Mouse (Mus musculus) midbrain, embryonic 11.5 days (tissue): ENCODE results near the gene Olfr543. TPM values are rescaled to one million over a fixed set of nuclear protein-coding genes. Genes with fewer than 3 reads are reported as not detected.

Experiments
- ATAC-seq: fragments of 200-750 bp; cut with Nextera tagmentation; 2 replicates; pipeline ENCODE4 v1.8.0; 2017; ENCODE audit warnings: moderate TSS enrichment, moderate library complexity; ENCODE audit not compliant: low FRiP score
- DNase-seq: peaks from one replicate; pipeline ENCODE4 v3.0.0; 2015; ENCODE audit warnings: low spot score; ENCODE audit errors: missing footprints
- H3K27ac ChIP-seq: fragments of 300-500 bp; sonication (generic); 2 replicates; pipeline ENCODE4 v1.5.1; 2014; ENCODE audit warnings: low read depth, low read length
- H3K27me3 ChIP-seq: fragments of 300-500 bp; sonication (generic); 2 replicates; pipeline ENCODE4 v1.6.1; 2014; ENCODE audit warnings: mild to moderate bottlenecking, low read length, moderate library complexity, mixed read lengths; ENCODE audit not compliant: control insufficient read depth, insufficient read depth
- H3K36me3 ChIP-seq: fragments of 300-500 bp; sonication (generic); 2 replicates; pipeline ENCODE4 v1.6.1; 2014; ENCODE audit warnings: mild to moderate bottlenecking, low read length, moderate library complexity, mixed read lengths; ENCODE audit not compliant: control insufficient read depth, insufficient read depth
- H3K4me1 ChIP-seq: fragments of 300-500 bp; sonication (generic); 2 replicates; pipeline ENCODE4 v1.6.1; 2014; ENCODE audit warnings: low read length; ENCODE audit not compliant: control insufficient read depth, insufficient read depth
- H3K4me2 ChIP-seq: fragments of 300-500 bp; sonication (generic); 2 replicates; pipeline ENCODE4 v1.6.1; 2014; ENCODE audit warnings: mild to moderate bottlenecking, moderate library complexity
- H3K4me3 ChIP-seq: fragments of 300-500 bp; sonication (generic); 2 replicates; pipeline ENCODE4 v1.5.1; 2014; ENCODE audit warnings: low read depth, low read length
- H3K9ac ChIP-seq: fragments of 300-500 bp; sonication (generic); 2 replicates; pipeline ENCODE4 v1.6.1; 2014; ENCODE audit warnings: low read length
- H3K9me3 ChIP-seq: fragments of 300-500 bp; sonication (generic); 2 replicates; pipeline ENCODE4 v1.6.1; 2016; ENCODE audit warnings: low read length; ENCODE audit not compliant: control insufficient read depth
- WGBS: fragments of 180-500 bp; shearing (Covaris S2); extraction: QIAGEN DNeasy Blood & Tissue Kit; methylation state at CpG from one replicate; pipeline ENCODE4 v1.1.7; 2014; 5-methylcytosine and 5-hydroxymethylcytosine counted together
- polyA plus RNA-seq: library from polyadenylated mRNA; unstranded; fragments of >200 nt; fragmentation: Nextera tagmentation; extraction: Ambion mirVana; gene quantifications from 2 replicates; pipeline ENCODE4 v1.2.1, GENCODE M21; 2014

Olfr543 gene
- polyA plus RNA-seq, 1 experiment from 2014 or later = 0.25 TPM

DNA sequence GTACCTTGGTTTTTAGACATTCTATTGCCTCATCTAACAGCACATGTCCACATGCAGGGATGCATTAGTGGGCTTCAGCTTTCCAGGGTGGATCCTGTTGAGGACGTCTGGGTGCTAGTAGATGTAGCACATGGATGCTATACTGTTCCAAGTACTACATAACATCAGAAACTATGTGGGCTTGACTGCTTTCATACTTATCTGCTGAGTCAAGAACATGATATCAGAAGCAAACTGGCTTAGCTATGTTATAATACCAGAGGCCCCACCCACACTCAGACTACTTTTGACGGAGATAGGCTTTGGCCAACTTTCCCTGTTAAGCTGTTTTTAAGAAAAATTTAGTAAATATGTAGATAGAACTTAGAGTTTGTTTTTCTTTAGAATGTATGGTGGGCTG is 37.2 kb downstream of the Olfr543 start:
- peaks cover 15% of the 10 kb centered on the region; the same call in 1 of the 2 replicates for H3K4me1 ChIP-seq
- no peak for ATAC-seq
- no peak overlapping the region for H3K4me2 ChIP-seq
- H3K36me3 ChIP-seq = peaks cover 20% of the 10 kb centered on the region
- peaks cover 2% of the 10 kb centered on the region; the same call in 1 of the 2 replicates for H3K27me3 ChIP-seq
- H3K27ac ChIP-seq = no peak overlapping the region
- no peak overlapping the region for H3K4me3 ChIP-seq
- H3K9ac ChIP-seq = no peak overlapping the region
- 80% methylated on average over 2 of the region's 2 CpGs for WGBS
- H3K9me3 ChIP-seq = no peaks in the 10 kb centered on the region
- no peak for DNase-seq

GRCm38 (mm10) chr7:102442432-102442831 is 39.0 kb downstream of the Olfr543 start:
- 5% methylated on average over 4 of the region's 4 CpGs for WGBS
- Histone ChIP-seq H3K27ac (no peak overlapping the region; the same call in 1 of the 2 replicates), H3K9ac (peak overlapping the region; percentile 90), H3K9me3 (no peaks in the 10 kb centered on the region), H3K4me1 (peaks cover 15% of the 10 kb centered on the region; the same call in 1 of the 2 replicates), H3K4me2 (peak overlapping the region; percentile 43), H3K4me3 (peak overlapping the region; percentile 91), H3K27me3 (peaks cover 2% of the 10 kb centered on the region; the same call in 1 of the 2 replicates), H3K36me3 (peaks cover 11% of the 10 kb centered on the region; the same call in 1 of the 2 replicates)
- DNase-seq (no peak), ATAC-seq (0 out of 2 replicates have a peak, but pooled peaks have one; percentile 10)

- peaks cover 11% of the 10 kb centered on the region; the same call in 1 of the 2 replicates for H3K36me3 ChIP-seq
- under 1% methylated on average over 55 of the region's 56 CpGs for WGBS
- H3K27me3 ChIP-seq = peaks cover 2% of the 10 kb centered on the region; the same call in 1 of the 2 replicates
- ATAC-seq (peak; percentile 98), DNase-seq (peak; percentile 99)
- peak within 1 kb of the TSS; percentile 84 for H3K27ac ChIP-seq
- peak within 1 kb of the TSS; percentile 91 for H3K4me3 ChIP-seq
- peaks cover 15% of the 10 kb centered on the region; the same call in 1 of the 2 replicates for H3K4me1 ChIP-seq
- H3K9me3 ChIP-seq = no peaks in the 10 kb centered on the region
- H3K9ac ChIP-seq = peak within 1 kb of the TSS; percentile 90
- H3K4me2 ChIP-seq = peak within 1 kb of the TSS; percentile 43
These were observed 39.7 kb downstream of the Olfr543 start, which contains the start of gene Rrm1 for GRCm38 (mm10) chr7:102441657-102442391. Gene Rrm1 (plus strand): TSS chr7:102441695.

- ATAC-seq = peak; percentile 28; the same call in 1 of the 2 replicates
These were observed 40.4 kb downstream of the Olfr543 start for GRCm38 (mm10) chr7:102440822-102441656.

GRCm38 (mm10) chr7:102434344-102434743 is 47.1 kb downstream of the Olfr543 start:
- Histone ChIP-seq H3K4me2 (no peak overlapping the region), H3K4me1 (no peaks in the 10 kb centered on the region), H3K4me3 (no peak overlapping the region), H3K27me3 (no peaks in the 10 kb centered on the region), H3K27ac (no peak overlapping the region), H3K9ac (no peak overlapping the region), H3K9me3 (no peaks in the 10 kb centered on the region), H3K36me3 (no peaks in the 10 kb centered on the region)
- ATAC-seq (no peak), DNase-seq (no peak)
- 86% methylated on average over 2 of the region's 2 CpGs for WGBS

More at GRCm38 (mm10) chr7:102440822-102441656, 40.4 kb downstream of the Olfr543 start:
- Histone ChIP-seq H3K4me3 (peak overlapping the region; percentile 91), H3K36me3 (peaks cover 7% of the 10 kb centered on the region; the same call in 1 of the 2 replicates), H3K9me3 (no peaks in the 10 kb centered on the region), H3K4me2 (peak overlapping the region; percentile 43; the same call in 1 of the 2 replicates), H3K27me3 (peaks cover 2% of the 10 kb centered on the region; the same call in 1 of the 2 replicates), H3K27ac (peak overlapping the region; percentile 25; the same call in 1 of the 2 replicates), H3K4me1 (peaks cover 15% of the 10 kb centered on the region; the same call in 1 of the 2 replicates), H3K9ac (peak overlapping the region; percentile 90; the same call in 1 of the 2 replicates)
- WGBS = 55% methylated on average over 15 of the region's 15 CpGs
- DNase-seq = peak; percentile 90

Other genes starting within 250 kb of the Olfr543 start
- 29.4 and 31.4 TPM in 2 replicates for gene Rhog, start 225.6 kb downstream of the Olfr543 start, polyA plus RNA-seq
- 9.1 and 11.6 TPM in 2 replicates for gene Stim1, start 213.9 kb downstream of the Olfr543 start, polyA plus RNA-seq
- 234 and 249 TPM in 2 replicates for gene Rrm1, start 40.0 kb downstream of the Olfr543 start, polyA plus RNA-seq
- 0.04 and 0.10 TPM in 2 replicates for gene Olfr544, start 6.6 kb upstream of the Olfr543 start, polyA plus RNA-seq
- gene Olfr545, start 17.9 kb upstream of the Olfr543 start, polyA plus RNA-seq = 0.16 TPM in 1 of 2 replicates, not detected in the other
- not detected in 2 replicates for gene Olfr547, start 53.1 kb upstream of the Olfr543 start, polyA plus RNA-seq
- gene Olfr548-ps1, start 59.2 kb upstream of the Olfr543 start, polyA plus RNA-seq = not detected in 2 replicates
- gene Olfr549, start 68.2 kb upstream of the Olfr543 start, polyA plus RNA-seq = not detected in 2 replicates
- gene Trim21, start 83.8 kb upstream of the Olfr543 start, polyA plus RNA-seq = 0.42 and 0.44 TPM in 2 replicates
- not detected in 2 replicates for gene Olfr550, start 89.8 kb upstream of the Olfr543 start, polyA plus RNA-seq
- gene Olfr551, start 110.2 kb upstream of the Olfr543 start, polyA plus RNA-seq = not detected in 2 replicates
- gene Olfr552, start 116.1 kb upstream of the Olfr543 start, polyA plus RNA-seq = not detected in 2 replicates
- not detected in 2 replicates for gene Olfr553, start 136.5 kb upstream of the Olfr543 start, polyA plus RNA-seq
- gene Olfr554, start 156.8 kb upstream of the Olfr543 start, polyA plus RNA-seq = not detected in 2 replicates
- not detected in 2 replicates for gene Olfr555, start 177.1 kb upstream of the Olfr543 start, polyA plus RNA-seq
- gene Olfr556, start 183.2 kb upstream of the Olfr543 start, polyA plus RNA-seq = not detected in 2 replicates
- 9.5 and 10.8 TPM in 2 replicates for gene Trim68, start 205.6 kb upstream of the Olfr543 start, polyA plus RNA-seq
- not detected in 2 replicates for gene Olfr557, start 214.2 kb upstream of the Olfr543 start, polyA plus RNA-seq
- not detected in 2 replicates for gene Olfr558, start 220.5 kb upstream of the Olfr543 start, polyA plus RNA-seq
- gene Olfr33, start 237.4 kb upstream of the Olfr543 start, polyA plus RNA-seq = not detected in 2 replicates
- not detected in 2 replicates for gene Olfr559, start 245.8 kb upstream of the Olfr543 start, polyA plus RNA-seq